Mouse (Mus musculus) layer of hippocampus, adult 11-12 months (tissue): ENCODE measurements at regions not wholly inside any gene's neighbourhood (a gene's known extent, or its start where the extent isn't known, plus 50 kb on each side); places are given as distances from the start of the nearest gene placed in this dataset.

Experiments used
- DNase-seq: peaks from one replicate; pipeline ENCODE4 v3.0.0; 2022; ENCODE audit warnings: low spot score

GRCm38 (mm10) chr3:149415081-149415480 lies 424.7 kb upstream of the Adgrl2 start:
- DNase-seq = no peak

DNA sequence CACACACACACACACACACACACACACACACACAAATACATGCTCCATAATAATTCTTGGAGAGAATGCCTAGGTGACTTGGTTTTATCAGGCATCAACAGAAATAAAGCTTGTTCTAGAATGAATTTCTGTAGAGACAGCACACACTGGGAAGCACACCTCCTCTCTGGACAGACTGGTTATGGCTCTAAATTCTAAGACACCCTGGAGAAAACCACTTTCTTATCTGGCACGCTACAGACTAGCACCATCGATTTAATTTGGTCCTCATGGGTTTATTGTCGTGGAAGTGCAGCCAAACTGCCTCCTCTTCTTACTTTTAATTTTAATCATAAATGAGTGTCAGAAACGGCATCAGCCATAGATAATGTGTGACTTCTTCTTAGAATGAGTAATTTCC lies 422.8 kb upstream of the Adgrl2 start:
- DNase-seq = no peak

DNA sequence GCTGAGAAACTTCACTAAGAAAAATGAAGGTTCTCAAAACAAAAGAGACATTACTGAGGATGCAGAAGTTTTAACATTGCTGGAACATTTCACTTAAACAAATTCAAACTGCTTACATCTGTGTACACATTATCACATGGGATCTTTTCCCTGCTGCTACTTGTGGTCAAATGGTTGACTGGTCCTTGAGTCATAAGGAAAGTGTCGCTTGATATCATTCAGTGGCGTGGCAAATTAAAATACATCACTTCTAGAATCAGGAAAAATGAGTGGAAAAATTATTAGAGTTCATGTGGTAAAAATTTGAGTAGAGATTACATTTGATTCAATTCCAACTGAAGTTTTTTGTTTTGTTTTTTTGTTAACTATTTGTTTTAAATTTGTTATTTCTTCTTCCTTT lies 420.2 kb upstream of the Adgrl2 start:
- no peak for DNase-seq

DNA sequence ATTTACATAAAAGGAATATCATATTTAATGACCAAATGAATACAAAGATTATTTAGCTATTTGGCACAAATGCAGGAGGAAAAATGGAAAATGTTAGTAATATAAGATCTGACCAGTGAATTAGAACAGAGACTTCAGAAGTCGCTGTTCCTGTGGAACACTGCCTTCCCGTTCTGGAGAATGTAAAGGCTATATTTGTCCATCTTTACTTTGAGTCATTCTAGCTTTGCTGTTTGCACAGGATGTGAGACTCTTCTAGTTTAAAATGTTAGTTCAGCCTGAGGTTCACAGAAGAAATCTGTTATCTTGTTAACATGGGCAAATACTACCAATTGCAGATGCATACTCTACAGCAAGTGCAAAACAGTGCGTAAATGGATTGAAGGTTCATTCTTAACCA lies 418.5 kb upstream of the Adgrl2 start:
- DNase-seq = no peak

GRCm38 (mm10) chr3:149405872-149406271 lies 415.5 kb upstream of the Adgrl2 start:
- no peak for DNase-seq

- DNase-seq = no peak
Observed at GRCm38 (mm10) chr3:149404691-149405090, 414.3 kb upstream of the Adgrl2 start.

DNA sequence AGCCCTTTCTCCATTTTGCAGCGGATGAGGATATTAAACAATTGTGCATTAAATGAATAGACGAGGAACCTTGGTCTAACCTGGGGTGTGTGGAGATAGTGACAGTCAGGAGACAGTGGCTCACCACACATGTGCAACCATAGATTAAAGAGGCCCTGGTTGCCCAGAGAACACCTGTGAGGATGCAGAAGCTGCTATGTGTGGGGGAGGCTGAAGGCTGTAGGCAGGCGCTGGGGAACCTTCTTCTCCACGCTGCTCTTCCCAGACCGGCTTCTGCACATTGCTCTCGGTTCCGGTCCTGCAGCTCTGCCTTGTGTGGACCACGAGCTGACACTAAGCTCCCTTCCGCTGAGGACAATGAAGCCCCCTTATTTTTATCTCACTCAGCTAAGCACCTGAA lies 412.1 kb upstream of the Adgrl2 start:
- DNase-seq = no peak

DNA sequence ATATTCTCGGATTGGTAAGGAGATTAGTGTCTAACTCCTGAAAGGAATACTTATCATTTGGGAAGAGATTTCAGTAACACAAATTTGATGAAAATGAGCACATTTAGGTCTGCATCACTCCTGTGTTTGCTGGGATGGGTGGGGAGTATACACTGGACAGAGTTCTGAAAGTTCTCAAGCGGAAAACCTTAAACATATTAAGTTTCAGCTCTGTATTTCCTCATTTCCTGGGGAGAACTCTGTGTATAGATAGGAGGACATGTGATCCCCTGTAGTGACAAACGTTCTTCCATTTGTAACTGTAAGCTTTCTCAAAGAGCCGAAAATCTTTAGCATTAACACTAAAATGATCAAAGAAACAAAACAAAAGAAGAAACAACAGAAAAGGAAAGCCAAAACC lies 404.7 kb upstream of the Adgrl2 start:
- DNase-seq = no peak

GRCm38 (mm10) chr3:149393317-149394172 lies 403.2 kb upstream of the Adgrl2 start:
- no peak for DNase-seq

DNA sequence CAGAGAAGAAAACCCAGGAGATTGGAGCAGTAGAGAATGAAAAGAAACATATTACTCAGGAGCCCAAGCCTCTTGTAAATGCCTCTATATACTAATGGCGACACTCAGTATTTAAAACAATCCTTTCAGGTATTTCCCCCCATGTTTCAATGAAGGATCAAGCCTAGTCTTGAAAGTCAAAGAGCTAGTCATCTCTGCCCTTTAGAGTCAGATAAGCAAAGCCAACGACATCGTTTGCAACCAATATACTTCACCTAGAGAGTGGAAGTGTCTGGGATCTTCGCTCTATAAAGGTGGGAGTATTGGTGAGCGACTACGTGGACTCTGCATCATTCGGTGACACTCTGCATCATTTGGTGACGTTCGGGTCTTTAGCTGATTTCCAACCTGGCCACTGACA lies 401.8 kb upstream of the Adgrl2 start:
- no peak for DNase-seq

DNA sequence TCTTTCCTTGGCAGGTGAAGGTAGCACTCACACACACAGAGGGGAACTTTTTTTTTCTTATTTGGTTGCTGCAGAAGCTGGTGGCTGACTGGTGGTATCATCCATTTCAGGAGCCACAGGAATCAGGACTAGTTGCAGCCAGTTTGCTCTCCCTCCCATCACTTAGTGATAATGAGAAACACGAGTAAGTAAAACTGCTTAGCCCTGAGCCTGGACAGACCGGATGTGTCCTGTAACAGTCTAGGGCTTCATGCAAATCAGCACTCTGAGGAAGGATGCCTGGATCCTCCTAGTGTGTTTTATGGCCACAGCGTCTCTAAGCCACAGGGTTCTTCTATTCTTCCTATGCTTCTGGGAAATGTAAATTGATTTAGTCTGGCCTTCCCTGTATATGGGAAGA lies 397.2 kb upstream of the Adgrl2 start:
- DNase-seq = no peak

- no peak for DNase-seq
Observed at GRCm38 (mm10) chr3:149386027-149386426, 395.7 kb upstream of the Adgrl2 start.

DNA sequence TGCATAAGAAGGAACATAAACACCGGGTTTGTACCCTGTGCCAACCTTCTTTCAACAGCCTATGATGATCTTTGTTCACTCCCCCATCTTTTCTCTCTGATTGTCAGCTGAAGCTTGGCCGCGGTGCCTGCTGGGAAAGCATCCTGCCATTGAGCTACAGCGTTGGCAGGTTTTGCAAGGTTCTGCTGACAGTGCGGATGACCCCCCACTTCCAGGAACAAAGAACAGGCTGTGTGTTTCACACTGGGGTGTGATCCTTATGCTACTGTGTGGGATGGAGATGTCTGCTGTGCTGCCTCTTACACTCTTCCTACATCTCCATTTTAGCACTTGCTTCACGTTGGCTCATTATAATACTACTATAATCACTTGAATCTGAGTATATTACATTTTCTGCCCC lies 395.0 kb upstream of the Adgrl2 start:
- no peak for DNase-seq

DNA sequence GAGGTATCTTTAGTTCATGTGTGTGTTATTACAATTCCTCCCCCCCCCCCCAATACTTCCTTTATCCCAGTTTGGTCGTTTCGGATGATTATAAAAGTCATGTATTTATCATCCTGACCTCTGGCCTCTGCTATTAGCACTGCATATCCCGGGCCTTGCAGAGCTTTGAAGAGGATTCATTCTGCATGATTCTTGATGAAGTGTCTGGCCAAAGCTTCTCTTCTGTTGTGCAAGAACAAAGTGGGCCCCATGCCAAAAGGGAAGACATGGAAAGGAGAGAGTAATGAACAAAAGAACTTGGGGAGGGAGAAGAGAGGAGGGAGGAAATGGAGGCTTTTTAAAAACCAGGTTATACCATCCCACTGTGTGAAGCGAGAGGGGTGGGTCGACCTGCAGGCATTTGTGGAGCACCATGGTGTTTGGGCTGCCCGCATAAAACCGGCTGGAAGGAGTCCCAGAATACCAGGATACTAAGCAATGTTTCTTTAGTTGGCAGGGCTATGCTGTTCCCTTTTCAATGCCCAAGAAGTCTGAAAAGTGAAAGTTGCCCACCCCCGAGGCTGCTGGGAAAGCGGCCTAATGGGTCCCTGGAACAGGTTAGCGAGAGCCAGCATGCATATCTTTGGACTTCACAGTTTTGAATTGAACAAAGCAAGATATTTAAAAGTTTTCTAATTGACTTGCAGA lies 391.3 kb upstream of the Adgrl2 start:
- peak; percentile 36 for DNase-seq

DNA sequence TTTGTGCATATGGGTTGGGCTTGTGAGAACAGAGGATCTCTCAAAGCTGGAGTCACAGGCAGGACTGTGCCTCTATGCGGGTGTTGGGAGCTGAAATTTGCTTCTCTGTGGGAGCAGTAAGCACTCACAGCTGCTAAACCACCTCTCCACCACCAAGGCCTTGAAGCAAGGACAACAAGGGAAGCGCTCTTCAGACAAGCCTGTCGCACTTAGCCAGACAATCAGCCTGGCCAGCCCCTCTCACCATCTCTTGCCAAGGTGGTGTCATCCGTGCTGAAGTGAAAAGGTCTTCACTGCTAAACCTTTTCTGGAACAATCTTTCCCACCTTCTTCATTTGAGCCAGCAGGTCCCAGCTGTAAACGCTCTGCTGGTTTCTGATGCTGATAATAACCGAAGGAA lies 390.7 kb upstream of the Adgrl2 start:
- DNase-seq = no peak

GRCm38 (mm10) chr3:149379866-149380472 lies 389.6 kb upstream of the Adgrl2 start:
- no peak for DNase-seq

DNA sequence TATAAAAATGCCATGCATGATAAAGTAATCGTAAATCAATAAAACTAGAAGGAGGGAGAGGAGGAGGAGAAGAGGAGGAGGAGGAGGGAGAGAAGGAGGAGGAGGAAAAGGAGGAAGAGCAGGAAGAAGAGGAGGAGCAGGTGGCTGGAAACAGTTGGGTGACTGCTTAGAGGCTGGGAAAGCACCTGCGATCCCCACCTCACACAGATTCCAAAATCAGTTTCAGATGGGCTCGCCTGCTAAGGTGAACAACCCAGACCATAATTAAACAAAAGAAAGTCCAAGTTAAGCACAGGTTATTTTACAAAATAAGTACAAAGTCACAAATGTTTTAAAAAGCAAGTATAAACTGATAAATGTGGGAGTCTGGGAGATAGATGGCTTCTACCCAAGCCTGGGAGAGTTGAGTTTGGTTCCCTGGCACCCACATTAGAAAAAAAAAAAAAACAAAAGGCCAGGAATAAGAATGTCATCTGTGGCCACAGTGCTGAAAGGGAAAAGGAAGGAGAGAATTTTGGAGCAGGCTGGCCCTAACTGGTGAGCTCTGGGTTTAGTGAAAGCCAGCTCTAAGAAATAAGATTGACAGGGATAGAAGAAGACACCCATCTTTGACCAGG lies 389.0 kb upstream of the Adgrl2 start:
- no peak for DNase-seq

DNA sequence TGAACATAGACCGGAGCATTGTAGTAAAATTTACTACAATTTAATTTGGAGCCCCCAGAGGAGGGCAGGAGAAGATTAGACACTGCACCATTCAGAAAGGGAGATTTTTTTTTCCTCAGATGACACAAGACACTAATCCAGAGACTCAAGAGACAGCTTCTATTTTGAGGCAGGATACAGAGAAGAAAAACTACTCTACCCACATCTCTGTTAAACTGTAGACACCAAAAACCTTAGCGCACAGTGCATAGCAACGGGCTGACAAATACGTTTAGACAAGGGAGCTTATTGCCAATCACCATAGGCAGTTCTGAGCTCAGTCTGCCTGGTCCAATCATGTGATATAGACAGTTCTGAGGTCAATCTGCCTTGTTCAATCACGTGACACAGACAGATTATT lies 381.1 kb upstream of the Adgrl2 start:
- DNase-seq = no peak

- DNase-seq = no peak
Observed at GRCm38 (mm10) chr3:149370517-149371227, 380.3 kb upstream of the Adgrl2 start.

DNA sequence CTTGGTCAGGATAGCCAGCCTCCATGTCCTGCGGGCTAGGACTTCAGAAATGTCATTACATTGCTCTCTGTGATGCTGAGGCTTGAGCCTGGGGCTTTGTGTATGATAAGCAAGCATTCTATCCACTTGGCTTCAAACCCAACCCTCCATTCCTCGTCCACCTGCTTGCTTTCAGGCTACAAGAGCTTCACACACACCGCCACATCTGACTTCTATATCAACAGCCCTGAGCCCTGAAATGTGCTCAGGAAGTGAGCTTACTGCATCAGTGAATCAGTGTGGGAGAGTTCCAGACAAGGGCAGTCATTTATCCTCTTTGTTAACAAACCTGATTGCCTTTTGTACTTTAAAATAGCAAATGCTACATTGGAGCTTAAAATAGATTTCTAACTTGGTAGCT lies 377.5 kb upstream of the Adgrl2 start:
- no peak for DNase-seq

DNA sequence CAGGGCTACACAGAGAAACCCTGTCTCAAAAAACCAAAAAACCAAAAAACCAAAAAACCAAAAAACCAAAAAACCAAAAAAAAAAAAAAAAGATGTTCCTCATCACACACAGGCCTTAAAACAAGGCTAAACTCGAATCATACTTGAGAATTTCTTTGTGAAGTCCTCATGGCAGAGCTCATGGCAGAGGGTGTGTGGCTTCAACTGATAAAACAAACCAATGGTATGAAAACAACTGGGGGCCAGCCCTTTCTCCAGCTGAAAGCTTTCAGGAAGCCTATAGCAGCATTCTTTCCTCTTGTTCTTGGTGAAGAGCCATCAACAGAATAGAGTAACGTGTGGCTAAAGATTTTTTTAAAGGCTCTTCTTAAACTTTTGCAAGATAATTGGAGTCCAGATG lies 369.8 kb upstream of the Adgrl2 start:
- DNase-seq = no peak

DNA sequence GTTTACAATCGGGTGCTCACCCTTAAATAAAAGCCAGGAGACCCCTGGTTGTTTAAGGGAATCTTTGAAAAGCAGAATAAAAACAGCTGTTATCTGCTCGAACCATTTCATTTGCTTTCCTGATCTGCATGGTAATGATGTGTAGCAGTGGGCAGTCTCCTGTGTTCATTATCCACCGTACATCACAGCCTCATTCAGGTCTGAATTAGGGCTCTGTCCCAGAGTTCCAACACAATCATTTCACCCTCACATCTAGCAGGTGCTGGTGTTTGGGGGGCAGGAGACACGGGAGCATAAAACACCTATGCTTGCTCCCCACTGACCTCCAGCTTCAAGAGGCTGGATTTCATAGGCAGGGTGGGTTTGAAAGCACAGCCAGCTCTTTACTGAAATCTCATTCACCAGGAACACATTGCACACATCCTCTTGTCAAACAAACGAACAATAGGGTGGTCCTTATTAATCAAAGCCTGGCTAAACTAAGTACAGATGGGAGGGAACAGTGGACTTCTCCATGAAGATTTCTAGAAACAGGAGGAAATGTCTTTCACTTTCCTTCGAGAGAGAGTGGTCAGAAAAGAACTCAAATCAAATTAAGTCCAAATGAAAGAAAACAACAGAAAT lies 368.3 kb upstream of the Adgrl2 start:
- no peak for DNase-seq
